Mouse (Mus musculus): ENCODE results near the gene Wfdc18. TPM values are rescaled to one million over a fixed set of nuclear protein-coding genes. Genes with fewer than 3 reads are reported as not detected.

Wfdc18 gene
- not detected for total RNA-seq (2021)
- long read RNA-seq, experiment 1 = 0 reads
- long read RNA-seq, experiment 2 = 0 reads

DNA sequence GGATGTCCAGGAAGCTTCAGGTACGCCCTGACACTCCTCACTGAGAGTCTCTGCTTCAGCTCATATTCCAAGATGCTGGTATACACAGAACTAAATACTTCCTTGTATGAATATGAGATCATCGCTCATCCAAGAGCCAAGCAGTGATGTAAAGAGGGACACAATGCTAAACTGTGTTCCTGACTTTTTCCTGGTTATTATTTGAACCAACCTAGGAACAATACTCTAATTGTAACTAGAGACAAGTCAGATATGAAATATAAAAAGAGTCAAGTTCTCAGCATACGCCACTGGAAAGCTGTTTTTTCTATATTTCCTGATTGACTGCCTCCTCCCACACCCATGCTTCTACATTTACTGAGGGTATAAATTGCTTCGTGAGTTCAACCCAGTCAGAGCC lies at the start of gene Wfdc18:
Wfdc18 (plus strand) TSS at position 301 of the 400 bp plus-strand sequence.
- no peak for DNase-seq (ENCODE audit: low spot score)

DNA sequence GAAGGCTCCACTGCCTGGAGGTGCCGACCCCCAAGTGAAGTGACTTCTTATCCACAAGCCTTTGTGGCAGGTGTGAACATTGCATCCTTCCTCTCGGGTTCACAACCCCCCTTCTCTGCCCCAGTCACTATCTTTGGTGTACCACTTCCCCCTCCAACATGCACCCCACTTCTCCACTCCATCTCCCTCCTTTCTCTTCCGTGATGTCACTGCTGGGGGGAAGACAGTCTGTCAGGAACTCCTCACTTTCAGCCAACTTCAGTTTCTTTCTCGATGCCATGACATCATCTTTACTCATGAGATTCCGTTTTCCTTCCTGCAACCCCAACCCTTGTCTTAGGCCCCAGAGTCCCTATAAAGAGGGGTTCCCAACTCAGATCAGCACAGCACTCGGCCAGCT lies 46.6 kb upstream of the Wfdc18 start, which contains the start of gene Ccl4:
Ccl4 (plus strand) TSS at position 381 of the 400 bp plus-strand sequence.
- DNase-seq (ENCODE audit: low spot score) = no peak

DNA sequence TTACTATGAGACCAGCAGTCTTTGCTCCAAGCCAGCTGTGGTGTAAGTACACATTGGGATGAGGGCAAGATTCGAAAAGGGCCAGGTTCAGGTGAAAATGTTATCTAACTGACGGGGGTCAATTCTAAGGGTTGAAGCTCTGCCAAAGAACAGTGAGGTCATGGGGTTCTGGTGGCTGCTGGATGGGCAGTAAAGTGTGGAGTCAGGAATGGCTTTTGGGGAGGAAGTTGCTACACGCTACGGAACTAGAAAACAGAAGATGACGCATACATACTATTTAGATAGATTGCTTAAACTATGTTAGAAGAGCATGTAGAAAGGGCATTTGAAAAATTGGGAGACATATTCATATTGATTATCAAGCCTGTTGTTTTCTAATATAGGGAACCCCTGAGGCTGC lies 45.3 kb upstream of the Wfdc18 start:
- no peak for DNase-seq (ENCODE audit: low spot score)

DNA sequence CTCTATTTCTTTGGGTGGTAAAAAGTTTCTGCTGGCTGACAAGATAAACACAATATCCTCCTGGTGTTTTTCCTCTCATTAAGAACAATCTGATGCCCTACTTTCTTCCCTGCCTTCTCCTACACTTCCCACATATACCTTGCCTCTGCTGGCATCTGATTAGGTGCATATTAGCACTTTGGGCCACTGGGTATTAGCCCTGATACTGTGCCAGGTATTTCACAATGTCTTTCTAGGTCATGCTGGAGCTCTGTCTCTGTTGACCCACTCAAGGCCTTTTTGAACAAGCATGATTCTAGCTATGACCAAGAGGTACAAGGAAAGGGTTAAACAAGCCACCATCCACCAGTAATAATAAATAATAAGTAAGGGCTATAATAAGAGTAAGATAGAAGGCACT lies 37.1 kb upstream of the Wfdc18 start:
- no peak for DNase-seq (ENCODE audit: low spot score)

DNA sequence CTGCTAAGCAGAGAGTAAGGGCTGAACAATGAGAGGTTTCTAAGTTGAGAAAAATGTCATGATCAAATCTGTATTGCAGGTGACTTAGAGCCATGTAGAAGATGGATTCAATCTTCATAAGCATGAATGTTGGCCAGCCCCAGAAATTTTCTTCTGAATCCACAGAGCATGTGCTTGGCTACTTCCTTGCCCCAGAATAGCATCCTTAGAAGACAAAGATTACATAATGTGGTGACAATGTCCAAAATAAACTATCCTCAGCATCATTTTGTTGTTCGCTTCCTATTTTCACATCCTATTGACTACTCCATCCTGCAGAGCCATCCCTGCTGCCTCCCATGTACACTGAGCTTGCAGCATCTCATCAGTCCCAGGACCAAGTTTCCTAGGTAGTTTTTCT lies 33.1 kb upstream of the Wfdc18 start:
- DNase-seq (ENCODE audit: low spot score) = no peak

DNA sequence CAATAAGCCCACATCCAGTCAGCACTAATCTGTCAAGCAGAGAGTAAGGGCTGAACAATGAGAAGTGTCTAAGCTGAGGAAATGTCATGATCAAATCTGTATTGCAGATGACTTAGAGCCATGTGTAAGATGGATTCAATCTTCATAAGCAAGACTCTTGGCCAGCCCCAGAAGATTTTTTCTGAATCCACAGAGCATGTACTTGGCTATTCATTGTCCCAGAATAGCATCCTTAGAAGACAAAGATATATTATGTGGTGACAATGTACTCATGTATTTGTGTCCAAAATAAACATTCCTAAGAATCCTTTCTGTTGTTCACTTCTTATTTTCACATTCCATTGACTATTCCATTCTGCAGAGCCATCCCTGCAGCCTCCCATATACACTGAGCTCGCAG lies 18.9 kb upstream of the Wfdc18 start:
- no peak for DNase-seq (ENCODE audit: low spot score)

DNA sequence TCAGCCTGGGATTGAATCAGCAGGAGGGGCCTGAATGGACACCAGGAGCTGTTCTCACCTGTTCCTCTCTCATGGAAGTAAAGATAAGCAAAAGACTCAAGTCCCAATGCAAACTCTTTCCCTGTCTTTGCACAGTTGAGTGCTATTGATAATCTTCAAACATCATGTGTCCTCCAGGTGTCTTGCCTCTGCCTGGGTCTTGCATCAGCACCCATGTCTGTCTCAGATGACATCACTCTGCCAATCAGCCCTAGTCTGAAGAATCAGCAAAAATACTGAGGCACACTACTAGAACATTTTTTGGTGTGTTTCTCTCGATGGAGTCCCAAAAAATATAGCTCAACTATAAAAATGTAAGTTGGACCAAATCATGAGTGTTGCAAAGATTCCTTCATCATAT lies 16.8 kb upstream of the Wfdc18 start:
- no peak for DNase-seq (ENCODE audit: low spot score)

DNA sequence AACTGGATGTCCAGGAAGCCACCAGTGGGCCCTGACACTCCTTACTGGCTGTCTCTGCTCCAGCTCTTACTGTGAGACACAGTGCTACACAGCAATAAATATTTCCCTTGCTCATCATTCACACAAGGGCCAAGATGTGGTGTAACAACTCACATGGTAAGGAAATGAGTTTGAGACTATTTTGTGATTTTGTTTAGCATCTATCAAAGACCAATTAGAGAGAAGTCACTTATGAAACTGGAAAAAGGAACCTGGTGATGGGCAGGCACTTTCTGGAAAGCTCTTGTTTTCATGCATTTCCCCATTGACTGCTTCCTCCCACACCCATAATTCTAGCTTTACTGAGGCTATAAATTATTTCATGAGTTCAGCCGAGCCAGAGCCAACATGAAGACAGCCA lies 5.1 kb upstream of the Wfdc18 start, which contains the start of gene Wfdc17:
Wfdc17 (plus strand) TSS at position 287 of the 400 bp plus-strand sequence.
- no peak for DNase-seq (ENCODE audit: low spot score)

DNA sequence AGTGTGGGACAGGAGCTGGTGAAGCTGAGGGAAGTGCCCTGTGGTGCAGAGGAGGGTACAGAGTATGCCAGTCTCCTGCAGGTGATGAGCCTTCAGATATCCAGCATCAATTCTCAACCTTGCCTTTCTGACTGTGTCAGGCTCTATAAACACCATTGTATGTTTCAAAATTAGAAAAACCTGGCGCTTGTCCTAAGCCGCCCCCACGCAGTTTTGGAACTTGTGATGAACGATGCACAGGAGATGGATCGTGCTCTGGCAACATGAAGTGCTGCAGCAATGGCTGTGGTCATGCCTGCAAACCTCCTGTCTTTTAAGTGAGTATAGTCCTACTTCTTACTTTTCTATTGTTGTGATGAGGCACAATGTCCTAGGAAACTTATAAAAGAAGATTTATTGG lies 868 bp downstream of the Wfdc18 start:
- no peak for DNase-seq (ENCODE audit: low spot score)

DNA sequence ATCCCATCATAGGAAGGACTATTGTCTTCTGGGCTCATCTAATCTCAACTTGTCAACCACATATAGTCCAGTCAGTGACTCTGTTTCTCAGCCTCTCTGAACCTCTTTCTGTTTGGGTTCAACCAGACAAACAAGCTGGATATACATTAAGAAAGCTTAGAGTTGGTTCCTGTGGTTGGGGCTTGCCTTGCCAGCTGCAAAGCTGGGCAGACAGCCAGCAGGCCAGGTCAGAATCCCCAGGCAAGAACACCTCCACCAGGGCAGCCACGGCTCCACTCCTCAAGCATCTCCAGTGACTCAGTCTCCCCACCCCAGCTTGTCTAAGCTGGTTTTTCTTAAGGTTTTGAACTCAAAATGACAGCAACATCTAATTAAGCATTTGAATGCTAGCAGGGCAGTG lies 3.9 kb downstream of the Wfdc18 start:
- DNase-seq (ENCODE audit: low spot score) = no peak

DNA sequence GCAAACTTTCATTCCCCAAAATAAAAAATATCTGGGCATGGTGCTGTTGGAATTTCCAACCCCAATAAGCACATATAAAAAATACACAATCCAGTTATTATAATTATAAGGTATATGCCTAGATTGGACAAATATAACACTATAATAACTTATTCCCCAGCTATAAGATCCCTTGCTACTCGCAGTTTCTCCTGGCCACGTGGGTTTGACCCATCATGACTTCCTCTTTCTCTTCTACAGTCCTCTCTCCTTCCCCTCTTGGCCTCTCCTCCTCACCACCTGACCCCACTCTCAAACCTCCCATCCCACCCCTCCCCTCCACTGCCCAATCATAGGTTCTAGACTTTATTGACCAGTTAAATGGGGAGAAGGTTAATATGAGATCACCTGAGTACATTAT lies 5.1 kb downstream of the Wfdc18 start:
- no peak for DNase-seq (ENCODE audit: low spot score)

DNA sequence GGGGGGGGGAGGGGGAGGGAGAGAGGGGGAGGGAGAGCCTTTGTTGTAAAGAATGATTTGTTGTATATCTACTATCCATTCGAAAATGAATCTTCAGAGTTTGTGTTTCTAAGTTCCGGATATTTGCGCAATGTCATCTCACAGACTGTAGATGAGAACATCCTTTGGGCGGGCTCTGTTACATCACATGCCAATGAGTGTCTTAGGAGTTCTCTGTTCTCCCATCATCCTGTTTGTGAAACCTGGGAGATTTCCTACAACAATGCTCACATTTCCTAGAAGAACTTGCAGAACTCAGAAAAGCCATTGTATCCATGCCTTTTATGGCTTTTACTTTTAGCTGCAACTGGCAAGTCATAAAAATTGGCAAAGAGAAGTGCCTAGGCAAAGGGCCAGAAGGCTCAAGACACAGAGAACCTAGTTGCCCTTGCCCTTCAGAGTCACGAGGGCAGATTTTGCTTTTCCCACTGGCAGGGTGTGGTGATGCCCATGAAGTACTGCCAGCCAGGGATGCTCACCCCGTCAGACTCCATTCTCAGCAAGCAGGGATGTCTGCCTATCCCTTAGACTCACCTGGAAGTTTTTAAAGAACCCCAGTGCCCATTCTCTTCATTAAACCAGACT lies 8.3 kb downstream of the Wfdc18 start:
- no peak for DNase-seq (ENCODE audit: low spot score)

DNA sequence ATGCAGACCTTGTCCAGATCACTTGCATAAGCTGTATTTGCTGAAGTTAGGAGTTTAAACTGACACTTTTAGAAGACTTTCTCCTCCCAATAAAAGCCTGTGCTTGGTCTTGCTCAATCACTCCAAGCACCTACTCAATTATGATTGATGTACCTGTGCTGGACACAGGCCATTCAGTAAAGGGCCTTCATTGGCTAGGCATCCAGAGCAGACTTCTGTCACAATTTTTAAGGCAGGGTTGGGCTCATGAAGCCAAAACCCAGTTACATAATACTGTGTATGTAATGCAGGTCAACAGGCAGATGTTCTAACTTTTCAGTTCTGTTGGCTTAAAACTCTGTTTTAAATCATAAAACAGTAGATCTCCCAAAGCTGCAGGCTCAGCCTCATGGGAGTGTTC lies 12.0 kb downstream of the Wfdc18 start:
- no peak for DNase-seq (ENCODE audit: low spot score)

DNA sequence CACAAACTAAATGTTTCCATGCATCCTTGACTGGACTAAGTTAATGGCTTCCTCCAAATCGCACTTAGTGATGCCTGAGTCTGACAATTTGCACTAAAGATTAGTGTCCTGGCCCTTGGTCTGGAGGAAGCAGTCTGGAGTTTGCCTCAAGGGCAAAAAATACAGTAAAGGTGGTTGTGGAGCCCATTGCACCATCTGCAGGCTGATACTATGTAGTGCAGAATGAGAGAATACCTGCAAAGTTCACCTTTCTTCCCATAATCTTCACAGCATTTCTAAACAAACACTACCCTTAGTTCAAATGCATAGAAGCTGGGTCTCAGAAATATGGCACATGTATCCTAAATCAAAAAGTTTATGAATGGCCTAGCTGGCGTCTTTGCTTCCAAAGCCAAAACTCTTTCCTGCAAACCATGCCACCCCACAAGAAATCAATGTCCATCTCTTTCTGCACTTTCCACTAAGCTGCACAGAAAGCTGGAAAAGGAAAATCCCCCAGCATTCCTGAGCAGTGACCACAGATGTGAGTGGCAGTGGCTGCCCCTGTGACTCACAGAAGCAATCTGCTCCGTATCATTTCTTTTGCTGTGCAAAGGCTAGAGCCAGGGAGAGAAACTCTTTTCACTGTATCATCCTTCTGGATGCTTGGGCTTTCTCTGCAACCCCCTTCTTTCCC lies 20.1 kb downstream of the Wfdc18 start:
- no peak for DNase-seq (ENCODE audit: low spot score)

DNA sequence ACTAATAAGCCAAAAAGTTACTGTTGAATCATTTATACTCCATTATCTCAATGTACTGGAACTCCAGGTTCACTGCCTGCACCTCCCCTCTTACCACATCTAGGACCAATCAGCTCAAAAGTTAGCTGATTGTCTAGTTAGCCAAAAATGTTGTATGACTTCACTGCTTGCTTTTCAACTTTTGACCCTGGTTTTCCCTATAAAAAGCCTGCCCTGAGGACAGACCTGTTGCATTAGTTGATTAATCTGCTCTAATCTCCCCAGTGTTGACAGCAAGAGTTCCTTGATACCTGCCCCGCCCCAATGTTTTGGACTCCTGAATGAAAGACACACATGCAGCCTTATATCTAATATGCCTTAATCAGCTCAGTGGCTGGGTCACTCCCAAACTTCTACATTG lies 22.3 kb downstream of the Wfdc18 start:
- no peak for DNase-seq (ENCODE audit: low spot score)

DNA sequence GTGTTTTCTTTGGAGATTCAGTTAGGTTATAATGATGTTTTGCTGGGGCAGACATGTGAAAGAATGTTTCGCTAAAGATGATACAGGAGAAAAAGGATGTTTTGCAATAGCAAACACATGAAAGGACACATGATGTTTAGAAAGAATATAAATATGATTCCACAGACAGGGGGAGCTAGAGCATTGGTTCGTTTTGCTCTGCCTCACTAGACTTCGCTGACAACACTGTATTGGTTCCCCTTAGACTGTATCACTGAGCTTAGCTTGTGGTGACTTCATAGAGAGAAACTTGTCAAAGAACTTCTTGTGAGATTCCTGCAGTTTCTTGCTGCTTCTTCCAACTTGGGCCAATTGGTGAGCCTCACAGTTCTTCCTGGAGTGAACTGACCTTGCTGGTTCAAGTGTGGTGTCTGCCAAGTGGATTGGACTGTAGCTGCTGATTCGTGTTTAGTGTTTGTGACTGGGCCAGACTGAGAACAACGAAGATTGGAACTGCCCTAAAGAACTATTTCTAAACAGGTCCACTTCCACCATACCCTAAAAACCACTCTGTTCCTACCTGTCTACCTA lies 24.3 kb downstream of the Wfdc18 start:
- DNase-seq (ENCODE audit: low spot score) = no peak

DNA sequence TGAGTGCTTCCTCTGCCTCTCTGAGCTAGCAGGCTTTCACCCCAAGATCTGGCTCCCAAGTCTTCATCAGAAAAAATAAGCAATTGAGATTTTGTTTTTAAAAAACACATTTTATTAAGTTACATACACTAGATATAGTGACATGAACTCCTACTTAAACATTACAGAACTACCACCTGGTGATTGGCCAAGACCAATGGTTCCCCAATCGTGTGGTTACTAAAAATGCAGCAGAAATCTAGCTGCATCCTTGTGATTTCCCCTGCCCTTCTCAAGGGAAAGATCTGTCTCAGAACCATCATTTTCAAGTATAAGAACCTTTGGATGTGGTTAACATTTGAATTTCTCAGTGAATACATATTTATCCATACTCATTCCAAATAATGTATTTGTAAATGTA lies 25.4 kb downstream of the Wfdc18 start:
- DNase-seq (ENCODE audit: low spot score) = no peak

DNA sequence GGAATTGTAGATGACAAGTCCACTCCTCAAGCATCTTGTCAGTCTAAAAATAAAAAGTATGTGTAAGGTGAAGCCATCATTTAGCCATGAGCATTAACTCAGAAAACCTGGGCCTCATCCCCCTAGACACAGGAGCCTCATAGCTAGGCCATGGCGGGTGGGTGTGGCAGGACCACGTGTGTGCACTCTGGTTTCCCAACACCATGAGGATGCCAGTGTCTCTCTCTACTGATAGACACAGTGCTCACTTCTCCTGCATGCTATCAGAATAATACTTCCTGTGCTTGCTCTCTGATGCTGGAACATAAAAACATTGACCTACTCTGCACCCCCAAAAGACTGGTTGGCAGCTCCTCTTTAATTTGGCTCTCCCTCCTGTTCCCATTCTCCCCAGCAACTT lies 27.1 kb downstream of the Wfdc18 start:
- DNase-seq (ENCODE audit: low spot score) = no peak

DNA sequence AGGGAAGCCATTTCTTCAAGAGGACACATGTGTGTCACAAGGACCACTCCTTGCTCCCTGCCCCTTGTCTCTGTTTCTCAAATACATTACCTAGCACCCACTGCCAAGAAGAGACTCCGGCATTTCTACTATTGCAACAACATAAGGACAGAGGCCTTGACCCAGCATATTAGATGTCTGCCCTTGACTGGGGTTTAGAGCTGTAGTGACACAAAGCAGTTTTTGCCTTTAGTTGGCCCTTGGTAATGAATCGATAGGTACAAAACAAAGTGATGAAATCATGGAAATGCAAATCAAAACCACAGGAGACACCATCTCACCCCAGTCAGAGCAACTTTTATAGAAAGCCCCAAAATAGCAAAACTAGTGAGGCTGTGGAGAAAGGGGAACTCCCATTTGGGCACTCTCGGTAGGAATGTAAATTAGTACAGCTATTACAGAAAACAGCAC lies 28.3 kb downstream of the Wfdc18 start:
- no peak for DNase-seq (ENCODE audit: low spot score)

DNA sequence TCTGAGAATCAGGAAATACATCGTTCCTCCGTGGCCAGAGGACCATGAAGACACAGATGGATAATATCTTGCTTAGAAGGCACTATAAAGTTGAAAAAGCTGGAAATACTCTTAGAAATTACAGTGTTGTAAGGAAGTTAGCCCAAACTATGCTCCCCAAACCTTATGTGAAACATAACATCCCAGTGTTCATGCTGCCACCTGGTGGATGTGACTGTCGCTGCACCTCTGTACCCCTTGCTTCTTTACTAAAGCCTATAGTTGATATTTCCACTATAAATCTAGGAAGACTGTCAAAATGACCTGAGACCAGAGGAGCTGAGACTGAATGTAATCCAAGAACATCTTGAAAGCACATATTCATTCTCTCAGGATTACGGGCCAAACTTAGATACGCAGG lies 30.4 kb downstream of the Wfdc18 start:
- DNase-seq (ENCODE audit: low spot score) = peak; percentile 74

DNA sequence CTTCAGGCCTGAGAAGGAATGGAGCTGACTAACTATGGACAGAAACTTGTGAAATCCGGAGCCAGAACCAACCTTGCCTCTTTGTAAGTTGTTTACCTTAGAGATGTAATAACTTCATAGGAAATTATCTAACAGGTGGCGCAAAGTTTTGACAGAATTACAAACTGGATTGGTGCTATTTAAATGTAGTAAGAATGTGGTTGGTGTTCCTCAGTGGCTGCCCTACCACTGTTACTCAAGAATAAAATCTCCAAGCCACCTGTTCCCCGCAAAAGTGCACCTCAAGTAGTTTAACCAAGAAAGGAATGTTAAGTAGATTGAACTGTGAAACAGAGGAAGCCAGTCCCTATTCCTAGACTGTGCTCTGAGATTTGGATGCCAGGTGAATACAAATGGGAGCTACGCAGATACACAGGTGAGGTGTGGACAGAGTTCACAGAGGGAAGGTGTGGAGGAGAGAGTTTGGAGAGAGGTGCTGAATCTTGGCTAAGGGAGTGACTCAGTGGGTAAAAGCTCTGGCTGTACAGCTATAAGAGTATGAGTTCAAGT lies 31.7 kb downstream of the Wfdc18 start:
- DNase-seq (ENCODE audit: low spot score) = no peak

DNA sequence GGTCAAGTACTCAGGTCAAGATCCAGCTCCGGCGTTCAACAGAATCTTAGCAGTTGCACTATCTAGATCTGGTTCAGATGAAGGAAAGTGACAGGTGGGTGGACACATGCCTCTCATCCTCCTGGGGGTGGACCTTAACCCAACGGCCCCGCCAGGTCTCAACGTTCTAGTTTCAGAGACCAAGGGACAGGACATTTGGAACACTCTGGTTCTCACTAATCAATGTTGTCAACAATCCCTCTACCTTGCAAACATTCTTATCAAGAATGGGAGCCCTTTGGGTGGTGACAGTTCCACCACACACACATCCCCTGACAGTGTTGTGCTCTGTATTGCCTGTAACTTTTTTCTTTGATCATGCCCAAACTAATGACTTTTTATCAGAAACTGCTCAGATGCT lies 33.0 kb downstream of the Wfdc18 start:
- no peak for DNase-seq (ENCODE audit: low spot score)
